Mouse (Mus musculus): ENCODE data around the gene Lhfp. TPM values are rescaled to one million over a fixed set of nuclear protein-coding genes. Genes with fewer than 3 reads are reported as not detected.
A peak's percentile ranks its signal among the peaks of the same experiment; 100 is the strongest.

Gene Lhfp
- total and polyA plus RNA-seq, 3 experiments: 51.4 to 79.4 (median 53.5) TPM

- Histone ChIP-seq H3K27me3 (ENCODE audit: control insufficient read depth, insufficient read depth, low read length) (no peaks in the 10 kb centered on the region), H3K4me1 (ENCODE audit: control insufficient read depth, insufficient read depth, low read length) (no peaks in the 10 kb centered on the region), H3K9ac (ENCODE audit: low read depth, low read length) (no peak overlapping the region), H3K79me2 (replicated peaks; ENCODE audit: control insufficient read depth, insufficient read depth, low read length) (no peaks in the 10 kb centered on the region), H3K27ac (no peak overlapping the region), H3K36me3 (ENCODE audit: control insufficient read depth, insufficient read depth, low read length) (no peaks in the 10 kb centered on the region), H3K4me3 (no peak overlapping the region)
- no peak for DNase-seq
- WGBS: 86% methylated on average over 8 of the region's 8 CpGs
- TF ChIP-seq EP300 (IDR thresholded peaks at IDR 0.05; ENCODE audit: insufficient read depth, low read depth, low read length) (no peak), POLR2A (IDR thresholded peaks at IDR 0.05; ENCODE audit: insufficient read depth, low read depth, low read length) (no peak), CTCF (IDR thresholded peaks at IDR 0.05) (no peak)
- intact Hi-C loops (cut with DNase I): no loop called here
Observed at GRCm38 (mm10) chr3:53195666-53196107, 154.4 kb downstream of the Lhfp start.

DNA sequence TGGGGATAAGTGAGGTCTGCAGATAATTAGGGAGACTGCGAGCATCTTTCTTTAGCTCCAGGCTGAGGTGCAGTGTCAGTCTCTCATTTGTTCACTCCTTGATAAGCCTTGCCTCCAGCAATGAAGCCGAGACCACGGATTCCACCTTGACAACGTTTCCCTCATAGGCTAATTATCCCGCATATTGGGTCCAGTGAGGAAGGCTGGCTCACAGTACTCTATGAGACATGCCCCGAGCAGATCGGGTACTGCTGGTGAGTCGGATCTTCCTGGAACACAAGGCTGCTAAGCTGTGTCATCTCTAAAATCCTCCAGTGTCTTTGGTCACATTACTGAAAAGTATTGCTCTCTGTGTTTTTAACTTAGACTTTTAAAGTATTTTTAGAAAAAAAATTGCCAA, 158.8 kb downstream of the Lhfp start:
- no peak overlapping the region for H3K27ac ChIP-seq
- no peaks in the 10 kb centered on the region; the same call in 1 of the 2 replicates for H3K79me2 ChIP-seq (replicated peaks; ENCODE audit: control insufficient read depth, insufficient read depth, low read length)
- no peak overlapping the region for H3K4me3 ChIP-seq
- 80% methylated on average over 8 of the region's 8 CpGs for whole genome bisulfite sequencing
- no peak overlapping the region for H3K9ac ChIP-seq (ENCODE audit: low read depth, low read length)
- DNase-seq: no peak
- TF ChIP-seq CTCF (IDR thresholded peaks at IDR 0.05) (no peak), EP300 (IDR thresholded peaks at IDR 0.05; ENCODE audit: insufficient read depth, low read depth, low read length) (no peak), POLR2A (IDR thresholded peaks at IDR 0.05; ENCODE audit: insufficient read depth, low read depth, low read length) (no peak)
- H3K27me3 ChIP-seq (ENCODE audit: control insufficient read depth, insufficient read depth, low read length): no peaks in the 10 kb centered on the region
- H3K36me3 ChIP-seq (ENCODE audit: control insufficient read depth, insufficient read depth, low read length): peaks cover 7% of the 10 kb centered on the region
- intact Hi-C loops (cut with DNase I): no loop called here
- H3K4me1 ChIP-seq (ENCODE audit: control insufficient read depth, insufficient read depth, low read length): peaks cover 10% of the 10 kb centered on the region

DNA sequence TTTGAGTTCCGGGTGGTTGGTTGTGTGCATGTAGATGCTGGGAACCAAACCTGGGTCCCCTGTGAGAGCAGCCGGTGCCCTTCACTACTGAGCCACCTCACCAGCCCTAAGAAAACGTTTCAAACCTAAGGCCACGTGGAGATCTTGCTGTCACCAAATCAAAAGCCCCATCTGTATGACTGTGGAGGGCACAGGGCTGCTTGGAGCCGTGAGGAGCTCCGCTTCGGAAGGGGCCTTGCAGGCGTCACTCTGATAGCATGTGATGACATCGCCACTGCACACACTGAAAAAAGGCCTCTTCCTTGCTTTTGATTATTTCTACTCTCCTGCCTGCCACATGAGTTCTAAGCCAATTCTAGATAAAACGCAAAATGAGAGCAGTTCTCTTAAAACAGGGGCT, 159.5 kb downstream of the Lhfp start:
- H3K36me3 ChIP-seq (ENCODE audit: control insufficient read depth, insufficient read depth, low read length): peaks cover 7% of the 10 kb centered on the region
- no peaks in the 10 kb centered on the region; the same call in 1 of the 2 replicates for H3K79me2 ChIP-seq (replicated peaks; ENCODE audit: control insufficient read depth, insufficient read depth, low read length)
- intact Hi-C loops (cut with DNase I): no loop called here
- DNase-seq: no peak
- WGBS: 68% methylated on average over 10 of the region's 10 CpGs
- no peak overlapping the region for H3K9ac ChIP-seq (ENCODE audit: low read depth, low read length)
- TF ChIP-seq EP300 (IDR thresholded peaks at IDR 0.05; ENCODE audit: insufficient read depth, low read depth, low read length) (no peak), POLR2A (IDR thresholded peaks at IDR 0.05; ENCODE audit: insufficient read depth, low read depth, low read length) (no peak), CTCF (IDR thresholded peaks at IDR 0.05) (no peak)
- no peak overlapping the region for H3K4me3 ChIP-seq
- H3K27me3 ChIP-seq (ENCODE audit: control insufficient read depth, insufficient read depth, low read length): no peaks in the 10 kb centered on the region
- H3K27ac ChIP-seq: peak overlapping the region; percentile 4; the same call in 1 of the 2 replicates
- H3K4me1 ChIP-seq (ENCODE audit: control insufficient read depth, insufficient read depth, low read length): peaks cover 11% of the 10 kb centered on the region

DNA sequence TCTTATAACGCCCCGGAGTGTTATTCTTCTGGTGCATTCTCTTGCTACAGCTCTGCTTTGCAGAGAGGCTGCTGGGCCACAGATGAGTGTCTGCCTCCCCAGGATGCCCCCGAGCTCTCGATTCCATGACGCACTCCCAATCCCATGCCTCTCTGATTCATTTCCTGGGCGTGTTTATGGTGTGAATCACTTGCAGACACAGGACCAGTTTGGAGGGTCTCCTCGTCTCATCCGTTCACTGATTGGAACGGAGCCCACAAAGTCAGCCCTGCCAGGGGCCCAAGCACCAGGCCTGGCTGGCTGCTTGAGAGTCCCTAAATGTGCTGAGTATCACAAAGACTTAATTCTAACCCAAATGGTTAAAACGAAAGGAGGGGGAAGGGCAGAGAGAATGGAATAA, 160.3 kb downstream of the Lhfp start:
- TF ChIP-seq POLR2A (IDR thresholded peaks at IDR 0.05; ENCODE audit: insufficient read depth, low read depth, low read length) (no peak), EP300 (IDR thresholded peaks at IDR 0.05; ENCODE audit: insufficient read depth, low read depth, low read length) (0 out of 2 replicates have a peak, but pooled peaks have one; percentile 22)
- H3K27me3 ChIP-seq (ENCODE audit: control insufficient read depth, insufficient read depth, low read length): no peaks in the 10 kb centered on the region
- peaks cover 11% of the 10 kb centered on the region for H3K4me1 ChIP-seq (ENCODE audit: control insufficient read depth, insufficient read depth, low read length)
- 40% methylated on average over 10 of the region's 10 CpGs for WGBS
- intact Hi-C loops (cut with DNase I): no loop called here
- H3K79me2 ChIP-seq (replicated peaks; ENCODE audit: control insufficient read depth, insufficient read depth, low read length): no peaks in the 10 kb centered on the region; the same call in 1 of the 2 replicates
- no peak overlapping the region for H3K4me3 ChIP-seq
- peaks cover 7% of the 10 kb centered on the region for H3K36me3 ChIP-seq (ENCODE audit: control insufficient read depth, insufficient read depth, low read length)
- no peak overlapping the region for H3K9ac ChIP-seq (ENCODE audit: low read depth, low read length)
- DNase-seq: no peak
- H3K27ac ChIP-seq: peak overlapping the region; percentile 18

- H3K27ac ChIP-seq: no peak overlapping the region; the same call in 1 of the 2 replicates
- H3K4me1 ChIP-seq (ENCODE audit: control insufficient read depth, insufficient read depth, low read length): peaks cover 11% of the 10 kb centered on the region
- no peak overlapping the region for H3K4me3 ChIP-seq
- no peaks in the 10 kb centered on the region; the same call in 1 of the 2 replicates for H3K79me2 ChIP-seq (replicated peaks; ENCODE audit: control insufficient read depth, insufficient read depth, low read length)
- H3K9ac ChIP-seq (ENCODE audit: low read depth, low read length): no peak overlapping the region
- intact Hi-C loops (cut with DNase I): no loop called here
- H3K36me3 ChIP-seq (ENCODE audit: control insufficient read depth, insufficient read depth, low read length): peaks cover 7% of the 10 kb centered on the region
- H3K27me3 ChIP-seq (ENCODE audit: control insufficient read depth, insufficient read depth, low read length): no peaks in the 10 kb centered on the region
- WGBS: 35% methylated on average over 6 of the region's 6 CpGs
- no peak for DNase-seq
- TF ChIP-seq POLR2A (IDR thresholded peaks at IDR 0.05; ENCODE audit: insufficient read depth, low read depth, low read length) (no peak), EP300 (IDR thresholded peaks at IDR 0.05; ENCODE audit: insufficient read depth, low read depth, low read length) (no peak), CTCF (IDR thresholded peaks at IDR 0.05) (no peak)
Observed at GRCm38 (mm10) chr3:53202184-53202583, 160.9 kb downstream of the Lhfp start.

GRCm38 (mm10) chr3:53202698-53203097, 161.4 kb downstream of the Lhfp start:
- H3K4me1 ChIP-seq (ENCODE audit: control insufficient read depth, insufficient read depth, low read length): peaks cover 11% of the 10 kb centered on the region
- no peak overlapping the region for H3K4me3 ChIP-seq
- TF ChIP-seq CTCF (IDR thresholded peaks at IDR 0.05) (no peak), POLR2A (IDR thresholded peaks at IDR 0.05; ENCODE audit: insufficient read depth, low read depth, low read length) (no peak), EP300 (IDR thresholded peaks at IDR 0.05; ENCODE audit: insufficient read depth, low read depth, low read length) (no peak)
- WGBS: 72% methylated on average over 3 of the region's 3 CpGs
- H3K9ac ChIP-seq (ENCODE audit: low read depth, low read length): no peak overlapping the region
- no peak for DNase-seq
- intact Hi-C loops (cut with DNase I): no loop called here
- H3K27ac ChIP-seq: no peak overlapping the region; the same call in 1 of the 2 replicates
- no peaks in the 10 kb centered on the region for H3K27me3 ChIP-seq (ENCODE audit: control insufficient read depth, insufficient read depth, low read length)
- H3K79me2 ChIP-seq (replicated peaks; ENCODE audit: control insufficient read depth, insufficient read depth, low read length): no peaks in the 10 kb centered on the region; the same call in 1 of the 2 replicates
- H3K36me3 ChIP-seq (ENCODE audit: control insufficient read depth, insufficient read depth, low read length): peaks cover 7% of the 10 kb centered on the region
